Mouse (Mus musculus): Measurements from ENCODE around the gene Ssh2.

DNA sequence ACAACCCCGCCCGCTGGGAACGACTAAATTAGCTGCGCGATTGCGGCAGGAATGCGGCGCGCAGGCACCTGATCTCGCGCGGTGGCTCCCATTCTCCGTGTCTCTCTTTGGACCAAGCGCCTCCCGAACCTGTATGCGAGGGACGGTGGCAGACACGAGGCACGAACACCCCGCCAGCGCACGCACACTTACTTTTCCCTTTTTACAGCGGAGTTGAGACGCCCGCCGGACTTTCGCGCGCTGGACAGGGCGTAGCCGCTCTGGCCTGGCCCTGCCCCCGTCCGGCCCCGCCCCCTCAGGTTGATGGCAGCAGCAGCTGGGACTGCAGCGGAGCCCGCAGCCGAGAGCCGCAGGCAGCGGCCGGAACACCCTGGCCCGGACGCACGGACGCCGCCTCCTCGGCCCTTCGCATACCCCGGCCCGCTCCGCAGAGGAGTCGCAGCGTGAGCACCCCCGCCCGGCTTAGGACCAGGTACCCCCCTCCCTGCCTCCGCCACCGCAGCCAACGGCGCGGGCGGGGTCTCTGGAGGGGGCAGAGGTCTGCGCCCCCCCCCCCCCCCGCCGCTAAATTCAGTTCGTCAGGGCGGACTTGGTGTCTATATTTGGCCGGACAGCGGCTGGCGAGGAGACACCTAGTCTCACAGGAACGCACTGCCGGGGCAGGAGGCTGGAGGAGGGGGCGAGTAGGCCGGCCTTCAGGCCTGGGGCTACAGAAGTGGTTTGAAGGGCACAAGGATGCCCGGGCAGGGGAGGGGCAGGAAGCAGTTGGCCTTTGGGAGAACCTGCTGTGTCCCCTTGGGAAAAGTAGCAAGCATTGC is 246.4 kb downstream of the Ssh2 start, which contains the start of gene Coro6:
- TF ChIP-seq CTCF (conservative IDR thresholded peaks at IDR 0.05; ENCODE audit: insufficient read depth, insufficient read length, low read depth, low read length) (no peak), POLR2A (IDR thresholded peaks at IDR 0.05; ENCODE audit: low read depth, low read length) (no peak)

Data from kidney, adult 2 months (tissue).